Mouse (Mus musculus) cerebellum, adult 11 months (tissue): ENCODE data around the gene Vmn1r53.
"Not testable (repeated sequence)": the region's sequence is repeated elsewhere in the genome, so short reads cannot be mapped to it uniquely, and the experiment has no call there.

Experiments
- DNase-seq: peaks from one replicate; pipeline ENCODE4 v3.0.0; 2022

The Vmn1r53 gene

GRCm38 (mm10) chr6:90224338-90224737, at the start of gene Vmn1r53:
Gene Vmn1r53, minus strand, starts transcription at chr6:90224438.
- DNase-seq = no peak

GRCm38 (mm10) chr6:90246000-90246399, 21.8 kb upstream of the Vmn1r53 start, which contains the start of gene Vmn1r54:
Gene Vmn1r54, plus strand, starts transcription at chr6:90246300.
- DNase-seq = no peak

GRCm38 (mm10) chr6:90244019-90244418, 19.8 kb upstream of the Vmn1r53 start:
- no peak for DNase-seq

GRCm38 (mm10) chr6:90232681-90233080, 8.4 kb upstream of the Vmn1r53 start:
- no peak for DNase-seq

- not testable (repeated sequence) for DNase-seq
Measured at GRCm38 (mm10) chr6:90232114-90232513, 7.9 kb upstream of the Vmn1r53 start.

- DNase-seq = not testable (repeated sequence)
Measured at GRCm38 (mm10) chr6:90202493-90202892, 21.7 kb downstream of the Vmn1r53 start, which contains the start of gene V1ra8. Gene V1ra8, plus strand, starts transcription at chr6:90202793.

- no peak for DNase-seq
Measured at GRCm38 (mm10) chr6:90174508-90174907, 49.7 kb downstream of the Vmn1r53 start, which contains the start of gene Vmn1r52. Gene Vmn1r52, plus strand, starts transcription at chr6:90174808.
